Mouse (Mus musculus) gonadal fat pad, adult 2 months (tissue): Measurements from ENCODE around the gene BC030499. TPM values are rescaled to one million over a fixed set of nuclear protein-coding genes. Genes with fewer than 3 reads are reported as not detected.

Source experiments
- polyA plus RNA-seq: library from polyadenylated mRNA; depleted of rRNA; stranded (reverse); fragments of >200 nt; gene quantifications from 2 replicates; pipeline ENCODE4 v1.2.3, GENCODE M21; 2012; rRNA removed

Gene BC030499
- polyA plus RNA-seq, 1 experiment, result 0.20 TPM

Other genes with a start within 250 kb of the BC030499 start
- 26.2 and 33.1 TPM in 2 replicates for gene Eral1, start 210.5 kb upstream of the BC030499 start, polyA plus RNA-seq
- gene Fam222b, start 196.2 kb upstream of the BC030499 start, polyA plus RNA-seq, result 15.7 and 20.7 TPM in 2 replicates
- gene Traf4, start 125.3 kb upstream of the BC030499 start, polyA plus RNA-seq, result 34.7 and 38.2 TPM in 2 replicates
- 17.3 and 19.3 TPM in 2 replicates for gene Nek8, start 114.2 kb upstream of the BC030499 start, polyA plus RNA-seq
- 128 and 143 TPM in 2 replicates for gene Tlcd1, start 114.1 kb upstream of the BC030499 start, polyA plus RNA-seq
- 284 and 314 TPM in 2 replicates for gene Rpl23a, start 107.3 kb upstream of the BC030499 start, polyA plus RNA-seq
- 78.6 and 114 TPM in 2 replicates for gene Rab34, start 102.4 kb upstream of the BC030499 start, polyA plus RNA-seq
- gene Proca1, start 97.4 kb upstream of the BC030499 start, polyA plus RNA-seq, result 4.6 and 6.2 TPM in 2 replicates
- gene Sdf2, start 45.1 kb upstream of the BC030499 start, polyA plus RNA-seq, result 161 and 190 TPM in 2 replicates
- 14.8 and 25.0 TPM in 2 replicates for gene Supt6, start 44.9 kb upstream of the BC030499 start, polyA plus RNA-seq
- 99.8 and 106 TPM in 2 replicates for gene 2610507B11Rik, start 29.1 kb upstream of the BC030499 start, polyA plus RNA-seq
- 1.2 and 1.4 TPM in 2 replicates for gene Spag5, start 10.7 kb downstream of the BC030499 start, polyA plus RNA-seq
- gene Aldoc, start 32.1 kb downstream of the BC030499 start, polyA plus RNA-seq, result 34.4 and 59.8 TPM in 2 replicates
- gene Pigs, start 37.6 kb downstream of the BC030499 start, polyA plus RNA-seq, result 69.5 and 94.1 TPM in 2 replicates
- 84.3 and 193 TPM in 2 replicates for gene Unc119, start 52.6 kb downstream of the BC030499 start, polyA plus RNA-seq
- not detected in 2 replicates for gene Foxn1, start 95.7 kb downstream of the BC030499 start, polyA plus RNA-seq
- gene Slc13a2, start 131.4 kb downstream of the BC030499 start, polyA plus RNA-seq, result 8.7 and 12.2 TPM in 2 replicates
- gene Slc46a1, start 174.9 kb downstream of the BC030499 start, polyA plus RNA-seq, result 58.5 and 77.0 TPM in 2 replicates
- gene Sarm1, start 206.9 kb downstream of the BC030499 start, polyA plus RNA-seq, result 4.1 and 5.8 TPM in 2 replicates
- 17.1 and 23.1 TPM in 2 replicates for gene Vtn, start 208.2 kb downstream of the BC030499 start, polyA plus RNA-seq
- not detected in 2 replicates for gene Sebox, start 212.6 kb downstream of the BC030499 start, polyA plus RNA-seq
- 20.4 and 20.5 TPM in 2 replicates for gene Tmem199, start 221.3 kb downstream of the BC030499 start, polyA plus RNA-seq
- 77.0 and 81.6 TPM in 2 replicates for gene Poldip2, start 221.4 kb downstream of the BC030499 start, polyA plus RNA-seq
- 42.1 and 46.2 TPM in 2 replicates for gene Tnfaip1, start 245.5 kb downstream of the BC030499 start, polyA plus RNA-seq
- 98.4 and 124 TPM in 2 replicates for gene Ift20, start 245.5 kb downstream of the BC030499 start, polyA plus RNA-seq